Mouse (Mus musculus): ENCODE results near the gene Dxo. TPM values are rescaled to one million over a fixed set of nuclear protein-coding genes. Genes with fewer than 3 reads are reported as not detected.

Gene Dxo
- polyA plus RNA-seq, 1 experiment from 2014 or later = 56.3 TPM

DNA sequence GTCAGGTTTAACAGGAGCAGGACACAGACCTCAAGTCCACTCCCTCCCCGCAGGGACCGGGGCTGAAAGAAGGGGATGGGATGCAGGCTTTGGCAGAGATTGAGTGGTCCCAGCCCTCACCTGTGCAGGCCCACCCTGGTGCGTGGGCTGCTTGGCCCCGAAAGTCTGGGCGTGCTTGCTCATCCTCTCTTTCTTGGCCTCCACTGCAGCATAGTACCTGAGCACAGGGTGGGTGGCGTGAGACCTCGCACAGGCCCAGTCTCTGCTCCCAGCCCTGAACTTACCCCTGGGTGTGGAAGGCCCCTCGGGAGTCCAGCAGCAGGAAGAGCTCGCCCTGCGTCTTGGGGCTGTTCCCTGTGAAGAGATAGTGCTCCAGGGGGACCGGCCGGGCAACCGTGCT lies 8.1 kb downstream of the Dxo start:
- Histone ChIP-seq H3K36me3 (ENCODE audit: control insufficient read depth, insufficient read depth, low read length) (peaks cover 44% of the 10 kb centered on the region), H3K27me3 (replicated peaks; ENCODE audit: control insufficient read depth, insufficient read depth, low read length) (no peaks in the 10 kb centered on the region), H3K9me3 (ENCODE audit: control insufficient read depth, low read length) (no peaks in the 10 kb centered on the region), H3K4me2 (no peak overlapping the region), H3K4me1 (replicated peaks; ENCODE audit: control insufficient read depth, insufficient read depth, low read length) (peaks cover 16% of the 10 kb centered on the region), H3K4me3 (ENCODE audit: low read depth, low read length) (no peak overlapping the region), H3K9ac (ENCODE audit: low read depth, low read length) (no peak overlapping the region), H3K27ac (ENCODE audit: low read depth, low read length) (no peak overlapping the region)
- no peak for ATAC-seq (replicated peaks; ENCODE audit: low FRiP score)
- 90% methylated on average over 13 of the region's 13 CpGs for WGBS
- DNase-seq (ENCODE audit: low spot score) = no peak

DNA sequence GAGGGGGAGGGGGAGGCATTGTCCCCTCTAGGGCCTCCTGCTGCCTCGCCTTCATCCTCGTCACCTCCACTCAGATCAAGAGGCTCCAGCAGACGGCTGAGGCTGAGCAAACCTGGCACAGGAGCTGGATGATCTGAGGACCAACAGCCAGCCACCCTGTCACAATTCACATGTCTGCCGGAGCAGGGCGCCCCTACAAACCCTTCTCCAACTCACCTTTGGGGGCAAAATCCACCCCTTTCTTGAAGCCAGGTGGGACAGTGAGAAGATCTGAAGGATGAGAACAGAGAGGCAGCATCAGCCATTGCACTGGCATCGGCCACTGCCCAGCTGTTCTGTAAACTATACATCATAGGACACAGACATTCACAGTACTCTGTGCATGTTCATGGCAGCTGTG lies 10.4 kb downstream of the Dxo start:
- H3K4me1 ChIP-seq (replicated peaks; ENCODE audit: control insufficient read depth, insufficient read depth, low read length) = peaks cover 12% of the 10 kb centered on the region
- no peak overlapping the region for H3K4me2 ChIP-seq
- ATAC-seq (replicated peaks; ENCODE audit: low FRiP score) (no peak), DNase-seq (ENCODE audit: low spot score) (no peak)
- no peaks in the 10 kb centered on the region for H3K27me3 ChIP-seq (replicated peaks; ENCODE audit: control insufficient read depth, insufficient read depth, low read length)
- no peak overlapping the region for H3K4me3 ChIP-seq (ENCODE audit: low read depth, low read length)
- no peak overlapping the region for H3K9ac ChIP-seq (ENCODE audit: low read depth, low read length)
- H3K27ac ChIP-seq (ENCODE audit: low read depth, low read length) = no peak overlapping the region
- peaks cover 33% of the 10 kb centered on the region for H3K36me3 ChIP-seq (ENCODE audit: control insufficient read depth, insufficient read depth, low read length)
- H3K9me3 ChIP-seq (ENCODE audit: control insufficient read depth, low read length) = no peaks in the 10 kb centered on the region
- WGBS = 90% methylated on average over 6 of the region's 6 CpGs

DNA sequence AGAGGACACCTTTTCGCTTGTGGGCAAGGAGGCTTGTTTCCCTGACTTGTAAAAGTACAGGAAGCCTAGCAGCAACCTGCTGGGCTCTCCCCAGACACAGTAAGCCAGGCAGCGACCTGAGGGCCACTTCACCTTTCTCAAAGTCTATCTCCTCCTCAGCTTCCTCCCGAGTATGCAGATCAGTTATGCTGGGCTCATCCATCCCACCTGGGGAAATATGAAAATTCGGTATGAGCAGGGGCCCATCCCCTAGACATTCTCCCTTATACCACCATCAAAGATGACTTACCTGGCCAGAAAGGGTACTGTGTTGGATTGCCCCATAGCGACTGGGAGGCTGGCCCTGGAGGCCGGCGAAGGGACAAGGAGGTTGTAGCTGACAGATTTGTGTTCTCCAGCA lies 10.8 kb downstream of the Dxo start:
- H3K27me3 ChIP-seq (replicated peaks; ENCODE audit: control insufficient read depth, insufficient read depth, low read length) = no peaks in the 10 kb centered on the region
- no peak for DNase-seq (ENCODE audit: low spot score)
- peaks cover 12% of the 10 kb centered on the region for H3K4me1 ChIP-seq (replicated peaks; ENCODE audit: control insufficient read depth, insufficient read depth, low read length)
- H3K9ac ChIP-seq (ENCODE audit: low read depth, low read length) = no peak overlapping the region
- no peak for ATAC-seq (replicated peaks; ENCODE audit: low FRiP score)
- no peak overlapping the region for H3K27ac ChIP-seq (ENCODE audit: low read depth, low read length)
- H3K36me3 ChIP-seq (ENCODE audit: control insufficient read depth, insufficient read depth, low read length) = peaks cover 33% of the 10 kb centered on the region
- WGBS = 89% methylated on average over 7 of the region's 7 CpGs
- H3K4me2 ChIP-seq = no peak overlapping the region
- H3K9me3 ChIP-seq (ENCODE audit: control insufficient read depth, low read length) = no peaks in the 10 kb centered on the region
- H3K4me3 ChIP-seq (ENCODE audit: low read depth, low read length) = no peak overlapping the region

DNA sequence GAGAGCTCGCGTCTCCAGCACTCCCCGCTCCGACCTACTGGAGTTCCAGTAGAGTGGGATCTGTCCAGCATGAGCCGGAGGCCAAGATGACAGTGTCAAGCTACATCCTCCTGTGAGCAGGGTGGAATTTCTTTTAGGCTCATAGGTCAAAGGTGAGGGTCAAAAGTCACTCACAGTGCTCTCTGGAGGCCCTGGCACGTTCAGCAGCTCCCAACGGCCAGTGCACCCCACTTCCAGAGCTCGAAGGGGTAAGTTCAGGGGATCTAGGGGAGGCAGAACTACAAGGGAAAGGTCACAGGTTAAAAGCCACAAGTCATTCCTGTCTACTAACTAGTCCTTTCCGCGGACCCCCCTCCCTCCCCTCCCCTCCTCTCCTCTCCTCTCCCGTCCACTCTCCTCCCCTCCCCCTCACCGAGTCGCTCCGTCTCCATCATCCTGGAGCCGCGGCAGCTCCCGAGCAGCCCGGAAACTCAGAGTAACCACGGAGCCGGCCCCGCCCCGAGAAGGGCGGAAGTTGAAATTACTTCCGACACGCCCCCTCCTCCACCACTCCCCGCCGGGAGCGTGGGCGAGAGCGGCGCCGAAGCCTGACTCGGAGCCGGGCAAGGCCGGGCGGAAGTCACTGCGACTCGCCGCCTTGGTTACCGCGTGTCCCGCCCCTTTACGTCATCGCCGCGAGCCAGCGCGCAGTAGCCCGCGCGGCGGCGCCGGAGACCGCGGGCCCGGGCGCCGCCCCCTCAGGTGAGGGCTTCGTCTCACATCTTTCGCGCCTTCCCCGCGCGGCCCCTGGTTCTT lies 13.1 kb downstream of the Dxo start, which contains the start of the genes Skiv2l and Nelfe:
TSS of gene Skiv2l (minus strand) at position 489 of the 795 bp plus-strand sequence.
TSS of gene Nelfe (plus strand) at position 670 of the 795 bp plus-strand sequence.
- peak within 1 kb of the TSS; percentile 89 for H3K4me3 ChIP-seq (ENCODE audit: low read depth, low read length)
- H3K4me2 ChIP-seq = peak within 1 kb of the TSS; percentile 97
- WGBS = under 1% methylated on average over 65 of the region's 65 CpGs
- DNase-seq (ENCODE audit: low spot score) = peak; percentile 98
- peaks cover 12% of the 10 kb centered on the region for H3K4me1 ChIP-seq (replicated peaks; ENCODE audit: control insufficient read depth, insufficient read depth, low read length)
- no peaks in the 10 kb centered on the region for H3K27me3 ChIP-seq (replicated peaks; ENCODE audit: control insufficient read depth, insufficient read depth, low read length)
- H3K9me3 ChIP-seq (ENCODE audit: control insufficient read depth, low read length) = no peaks in the 10 kb centered on the region
- peaks cover 35% of the 10 kb centered on the region for H3K36me3 ChIP-seq (ENCODE audit: control insufficient read depth, insufficient read depth, low read length)
- H3K27ac ChIP-seq (ENCODE audit: low read depth, low read length) = peak within 1 kb of the TSS; percentile 68
- peak; percentile 96 for ATAC-seq (replicated peaks; ENCODE audit: low FRiP score)
- peak within 1 kb of the TSS; percentile 87 for H3K9ac ChIP-seq (ENCODE audit: low read depth, low read length)

DNA sequence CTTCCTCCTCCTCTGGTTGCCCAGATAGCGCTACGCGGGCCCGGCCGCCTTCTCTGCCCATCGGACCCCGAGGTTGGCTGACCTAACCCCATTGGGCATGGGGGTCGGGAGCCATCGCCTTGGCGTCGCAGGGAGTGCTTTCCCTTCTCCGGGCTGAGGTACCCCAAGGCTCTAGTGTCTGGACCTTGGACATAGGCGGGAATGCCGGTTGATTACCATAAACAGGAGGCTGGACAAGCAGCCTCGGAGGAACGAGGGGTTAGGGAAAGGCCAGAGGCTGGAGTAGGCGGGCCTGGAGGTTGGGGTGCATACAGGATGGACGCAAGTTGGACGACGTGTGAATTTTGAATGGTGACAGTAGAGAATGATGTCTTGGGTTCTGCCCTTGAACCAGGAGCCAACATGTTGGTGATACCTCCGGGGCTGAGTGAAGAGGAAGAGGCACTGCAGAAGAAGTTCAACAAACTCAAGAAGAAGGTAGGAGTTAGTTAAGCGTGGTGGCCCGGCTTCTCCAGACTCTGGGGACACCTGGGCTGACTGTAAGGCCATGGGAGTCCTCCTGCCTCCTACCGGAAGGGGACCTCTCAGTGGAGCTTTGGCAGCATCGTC lies 13.8 kb downstream of the Dxo start:
- Histone ChIP-seq H3K36me3 (ENCODE audit: control insufficient read depth, insufficient read depth, low read length) (peaks cover 34% of the 10 kb centered on the region), H3K27me3 (replicated peaks; ENCODE audit: control insufficient read depth, insufficient read depth, low read length) (no peaks in the 10 kb centered on the region), H3K4me2 (peak overlapping the region; percentile 97), H3K4me1 (replicated peaks; ENCODE audit: control insufficient read depth, insufficient read depth, low read length) (peaks cover 12% of the 10 kb centered on the region), H3K4me3 (ENCODE audit: low read depth, low read length) (peak overlapping the region; percentile 89), H3K27ac (ENCODE audit: low read depth, low read length) (peak overlapping the region; percentile 68), H3K9me3 (ENCODE audit: control insufficient read depth, low read length) (no peaks in the 10 kb centered on the region), H3K9ac (ENCODE audit: low read depth, low read length) (peak overlapping the region; percentile 87)
- WGBS = 2% methylated on average over 25 of the region's 25 CpGs
- ATAC-seq (replicated peaks; ENCODE audit: low FRiP score) (peak; percentile 16), DNase-seq (ENCODE audit: low spot score) (no peak)

DNA sequence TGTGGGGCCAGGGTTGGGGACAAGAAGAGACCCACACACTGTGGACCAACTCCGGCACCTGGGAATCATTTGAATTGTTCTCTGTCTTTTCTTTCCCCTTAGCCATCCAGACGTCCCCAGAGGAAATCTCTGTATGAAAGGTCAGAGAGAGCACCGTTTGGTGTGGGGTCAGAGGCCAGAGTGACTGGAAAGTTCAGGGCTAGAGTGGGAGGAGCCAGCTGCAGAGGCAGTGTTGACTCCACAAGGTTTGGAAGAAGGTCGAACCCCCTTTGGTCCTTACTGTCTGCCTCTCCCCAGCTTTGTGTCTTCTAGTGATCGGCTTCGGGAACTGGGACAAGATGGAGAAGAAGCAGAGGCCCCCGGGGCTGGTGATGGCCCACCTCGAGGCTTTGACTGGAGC lies 16.7 kb downstream of the Dxo start:
- H3K27me3 ChIP-seq (replicated peaks; ENCODE audit: control insufficient read depth, insufficient read depth, low read length) = no peaks in the 10 kb centered on the region
- no peaks in the 10 kb centered on the region for H3K9me3 ChIP-seq (ENCODE audit: control insufficient read depth, low read length)
- H3K9ac ChIP-seq (ENCODE audit: low read depth, low read length) = no peak overlapping the region
- ATAC-seq (replicated peaks; ENCODE audit: low FRiP score) (no peak), DNase-seq (ENCODE audit: low spot score) (no peak)
- H3K27ac ChIP-seq (ENCODE audit: low read depth, low read length) = no peak overlapping the region
- 79% methylated on average over 8 of the region's 8 CpGs for WGBS
- no peak overlapping the region for H3K4me3 ChIP-seq (ENCODE audit: low read depth, low read length)
- H3K36me3 ChIP-seq (ENCODE audit: control insufficient read depth, insufficient read depth, low read length) = peaks cover 27% of the 10 kb centered on the region
- peaks cover 12% of the 10 kb centered on the region for H3K4me1 ChIP-seq (replicated peaks; ENCODE audit: control insufficient read depth, insufficient read depth, low read length)
- no peak overlapping the region for H3K4me2 ChIP-seq

DNA sequence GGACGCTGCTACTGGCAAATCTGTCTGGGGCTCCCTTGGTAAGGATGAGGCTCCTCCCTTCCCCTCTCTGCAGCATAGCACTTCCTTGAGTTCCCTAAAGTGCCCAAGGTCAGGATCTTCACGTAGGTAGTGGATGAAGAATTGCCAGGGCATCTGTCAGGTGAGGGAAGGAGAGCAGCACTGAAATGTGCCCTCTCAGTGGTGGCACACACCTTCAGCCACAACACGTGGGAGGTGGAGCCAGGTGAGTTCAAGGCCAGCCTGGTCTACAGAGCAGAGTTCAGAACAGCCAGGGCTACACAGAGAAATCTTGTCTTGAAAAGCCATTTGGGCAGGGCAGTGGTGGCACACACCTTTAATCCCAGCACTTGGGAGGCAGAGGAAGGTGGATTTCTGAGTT lies 17.9 kb downstream of the Dxo start:
- no peak for ATAC-seq (replicated peaks; ENCODE audit: low FRiP score)
- Histone ChIP-seq H3K4me1 (replicated peaks; ENCODE audit: control insufficient read depth, insufficient read depth, low read length) (peaks cover 5% of the 10 kb centered on the region; the same call in 1 of the 2 replicates), H3K4me3 (ENCODE audit: low read depth, low read length) (no peak overlapping the region), H3K9me3 (ENCODE audit: control insufficient read depth, low read length) (no peaks in the 10 kb centered on the region), H3K27ac (ENCODE audit: low read depth, low read length) (no peak overlapping the region), H3K4me2 (no peak overlapping the region), H3K27me3 (replicated peaks; ENCODE audit: control insufficient read depth, insufficient read depth, low read length) (no peaks in the 10 kb centered on the region), H3K9ac (ENCODE audit: low read depth, low read length) (no peak overlapping the region), H3K36me3 (ENCODE audit: control insufficient read depth, insufficient read depth, low read length) (peaks cover 27% of the 10 kb centered on the region)
- DNase-seq (ENCODE audit: low spot score) = no peak
- 76% methylated on average over 3 of the region's 3 CpGs for WGBS

DNA sequence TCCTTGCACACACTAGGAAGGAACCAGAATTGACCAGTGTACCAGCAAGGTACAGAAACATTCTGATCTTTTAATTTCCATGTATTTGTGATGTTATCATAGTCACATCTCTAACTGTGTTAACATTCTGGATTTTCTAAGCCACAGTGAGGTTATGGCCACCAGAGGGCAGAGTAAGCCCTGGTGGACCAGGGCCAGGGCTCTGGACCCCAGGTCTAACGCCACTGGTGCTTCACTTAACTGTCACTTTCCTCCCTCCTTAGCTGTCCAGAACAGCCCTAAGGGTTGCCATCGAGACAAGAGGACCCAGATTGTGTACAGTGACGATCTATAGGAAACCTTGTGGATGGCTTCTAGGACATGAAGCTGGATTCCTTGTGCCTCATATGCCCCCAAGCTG lies 19.0 kb downstream of the Dxo start:
- Histone ChIP-seq H3K27me3 (replicated peaks; ENCODE audit: control insufficient read depth, insufficient read depth, low read length) (no peaks in the 10 kb centered on the region), H3K4me2 (no peak overlapping the region), H3K9ac (ENCODE audit: low read depth, low read length) (no peak overlapping the region), H3K4me3 (ENCODE audit: low read depth, low read length) (no peak overlapping the region), H3K4me1 (replicated peaks; ENCODE audit: control insufficient read depth, insufficient read depth, low read length) (peaks cover 5% of the 10 kb centered on the region; the same call in 1 of the 2 replicates), H3K9me3 (ENCODE audit: control insufficient read depth, low read length) (no peaks in the 10 kb centered on the region), H3K36me3 (ENCODE audit: control insufficient read depth, insufficient read depth, low read length) (peaks cover 27% of the 10 kb centered on the region), H3K27ac (ENCODE audit: low read depth, low read length) (no peak overlapping the region)
- ATAC-seq (replicated peaks; ENCODE audit: low FRiP score) (no peak), DNase-seq (ENCODE audit: low spot score) (no peak)
- 50% methylated on average over 3 of the region's 3 CpGs for WGBS

Measured in liver, embryonic 11.5 days (tissue).